16 mouse cellular contexts compared by ENCODE assay signal in the genomic region with DNA sequence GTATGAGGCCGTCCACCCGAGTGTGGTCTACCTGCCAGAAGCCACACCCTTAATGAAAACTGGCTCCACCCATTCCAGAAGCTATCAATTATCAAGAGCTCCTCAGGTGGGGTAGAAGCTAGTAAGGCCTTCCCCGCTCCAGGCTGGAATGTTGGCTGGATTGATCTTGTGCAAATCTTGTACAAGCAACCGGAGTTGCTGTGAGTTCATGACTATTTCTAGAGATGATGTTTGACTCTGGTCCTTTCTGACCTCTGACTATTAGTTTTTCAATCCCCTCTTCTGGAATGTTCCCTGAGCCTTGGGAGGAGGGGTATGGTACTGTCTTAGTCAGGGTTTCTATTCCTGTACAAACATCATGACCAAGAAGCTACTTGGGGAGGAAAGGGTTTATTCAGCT.
"Had no signal": no experiment of that assay in that cellular context is flagged by ENCODE, and none has a peak within 500 bp of the region (broad histone marks: within the 10 kb centered on the region; RNA-seq: fewer than 3 reads in every experiment).

No protein-coding gene starts in this region.

- H3K9ac ChIP-seq: neural tube, embryonic 13.5 days; neural tube, embryonic 15.5 days; stomach, embryonic 15.5 days had no signal

- DNase-seq: retina, postnatal 1 day; right cerebral cortex, adult 18-20 months; right cerebral cortex, postnatal 14 days; right cerebral cortex, postnatal 25 days; right cerebral cortex, postnatal 4 days; spleen, adult 18-20 months; thymus, adult 18-20 months; thymus, adult 2 months; thymus, postnatal 14 days; thymus, postnatal 25 days; thymus, postnatal 36 days; thymus, postnatal 4 days had no signal

- H3K4me3 ChIP-seq: neural tube, embryonic 13.5 days; neural tube, embryonic 15.5 days; stomach, embryonic 15.5 days had no signal

- H3K36me3 ChIP-seq: neural tube, embryonic 13.5 days; neural tube, embryonic 15.5 days; stomach, embryonic 15.5 days had no signal

- H3K4me1 ChIP-seq: neural tube, embryonic 13.5 days; neural tube, embryonic 15.5 days; stomach, embryonic 15.5 days had no signal

- H3K27ac ChIP-seq: neural tube, embryonic 13.5 days; neural tube, embryonic 15.5 days; stomach, embryonic 15.5 days; stomach, postnatal 0 days had no signal

- H3K4me2 ChIP-seq: neural tube, embryonic 13.5 days; neural tube, embryonic 15.5 days; stomach, embryonic 15.5 days had no signal

- H3K9me3 ChIP-seq: neural tube, embryonic 13.5 days; neural tube, embryonic 15.5 days; stomach, embryonic 15.5 days had no signal

- H3K27me3 ChIP-seq: neural tube, embryonic 13.5 days; neural tube, embryonic 15.5 days; stomach, embryonic 15.5 days had no signal
